Mouse (Mus musculus) lung, adult 18-20 months (tissue): ENCODE data around the gene Cel.

Experiments
- DNase-seq, 2 experiments: peaks; one replicate each; pipeline ENCODE4 v3.0.0; 2022; ENCODE audit warnings: mixed read lengths in 2 of 2

The Cel gene

GRCm38 (mm10) chr2:28517206-28517909, 45.8 kb downstream of the Cel start:
- peak; percentile 84 to 90 for DNase-seq

- DNase-seq = peak; percentile 82 to 87
These were observed 48.7 kb downstream of the Cel start for GRCm38 (mm10) chr2:28514489-28514888.

- DNase-seq = peak; percentile 54 to 65
These were observed 49.5 kb downstream of the Cel start for GRCm38 (mm10) chr2:28513431-28514370.

GRCm38 (mm10) chr2:28512798-28513401, 50.3 kb downstream of the Cel start, which contains the start of gene Ralgds:
Gene Ralgds (plus strand): TSS chr2:28513125.
- peak; percentile 75 to 80 for DNase-seq

GRCm38 (mm10) chr2:28511600-28511999, 51.6 kb downstream of the Cel start:
- DNase-seq = peak in 1 of 2 experiments; percentile 2

- DNase-seq = no peak
These were observed 56.9 kb downstream of the Cel start for GRCm38 (mm10) chr2:28506291-28506690.

GRCm38 (mm10) chr2:28505795-28506194, 57.4 kb downstream of the Cel start, which contains the start of gene Gm10134:
Gene Gm10134 (plus strand): TSS chr2:28506095.
- DNase-seq = peak in 1 of 2 experiments; percentile 0
